Mouse (Mus musculus) lung, postnatal 36 days (tissue): ENCODE measurements around the gene Srp54a.
"Not testable (repeated sequence)": the region's sequence is repeated elsewhere in the genome, so short reads cannot be mapped to it uniquely, and the experiment has no call there.

ENCODE experiments used
- DNase-seq: peaks from one replicate; pipeline ENCODE4 v3.0.0; 2022; ENCODE audit warnings: mixed read lengths

Gene Srp54a

GRCm38 (mm10) chr12:55079726-55080600 is at the start of gene Srp54a, which contains the start of gene 2700097O09Rik:
Gene Srp54a, plus strand, starts transcription at chr12:55080262.
Gene 2700097O09Rik, minus strand, starts transcription at chr12:55080110.
- peak; percentile 96 for DNase-seq

DNA sequence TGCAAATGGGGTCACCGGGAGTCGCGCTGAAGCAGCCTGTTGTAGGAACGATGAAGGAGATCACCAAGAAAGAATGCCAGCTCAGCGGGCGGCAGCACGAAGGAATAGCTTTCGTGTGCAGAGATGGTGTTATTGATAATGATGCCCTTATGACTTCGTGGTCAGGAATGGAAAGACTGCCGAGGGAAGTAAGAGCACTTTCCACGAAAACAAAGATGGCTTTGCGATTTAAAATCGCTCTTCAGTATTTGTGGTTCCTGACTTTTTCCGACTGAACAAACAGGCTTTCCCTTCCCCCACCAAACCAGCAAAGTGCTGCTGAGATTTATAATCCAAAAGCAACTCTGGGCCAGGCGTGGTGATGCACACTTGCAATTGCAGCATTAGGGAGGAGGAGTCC is 39.1 kb upstream of the Srp54a start:
- DNase-seq = no peak

- DNase-seq = no peak
These were observed 30.2 kb upstream of the Srp54a start for GRCm38 (mm10) chr12:55049731-55050353.

GRCm38 (mm10) chr12:55051210-55052173 is 28.6 kb upstream of the Srp54a start:
- DNase-seq = no peak

GRCm38 (mm10) chr12:55053267-55053666 is 26.8 kb upstream of the Srp54a start:
- no peak for DNase-seq

DNA sequence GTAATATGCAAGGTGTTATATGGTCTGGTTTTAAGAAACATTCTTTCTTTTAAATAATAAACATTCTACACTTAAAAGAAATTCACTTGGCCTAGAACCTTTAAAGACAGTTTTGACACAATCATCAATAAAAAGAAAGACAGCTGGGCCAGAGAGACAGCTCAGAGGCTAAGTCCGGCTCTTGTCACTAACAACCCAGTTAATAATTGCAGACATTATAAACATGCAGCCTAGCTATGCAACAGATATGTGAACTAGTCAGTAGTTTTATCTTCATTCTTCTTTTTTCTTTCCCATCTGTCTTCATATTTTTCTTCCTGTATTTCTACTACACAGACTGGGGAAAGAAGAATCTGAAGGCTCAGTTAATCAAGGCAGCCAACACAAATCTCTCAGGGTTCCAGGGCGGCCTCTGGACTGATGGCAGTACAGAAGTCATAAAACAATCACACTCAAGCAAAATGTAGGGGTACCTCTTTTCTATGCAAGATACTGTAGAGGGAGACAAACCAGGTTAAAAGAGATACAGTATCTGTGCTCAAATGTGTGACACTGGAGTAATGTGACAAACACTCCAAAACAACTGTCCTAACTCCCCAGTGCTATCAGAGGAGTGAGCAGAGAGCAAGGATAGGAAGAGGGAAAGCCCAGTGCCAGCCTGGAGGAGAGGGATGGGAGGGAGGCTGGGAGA is 25.4 kb upstream of the Srp54a start:
- DNase-seq = no peak

- no peak for DNase-seq
These were observed 23.4 kb upstream of the Srp54a start for GRCm38 (mm10) chr12:55056703-55057102.

- DNase-seq = peak; percentile 54
These were observed 21.0 kb upstream of the Srp54a start for GRCm38 (mm10) chr12:55058865-55059615.

- no peak for DNase-seq
These were observed 20.2 kb upstream of the Srp54a start for GRCm38 (mm10) chr12:55059812-55060211.

GRCm38 (mm10) chr12:55060212-55060898 is 19.7 kb upstream of the Srp54a start:
- no peak for DNase-seq

DNA sequence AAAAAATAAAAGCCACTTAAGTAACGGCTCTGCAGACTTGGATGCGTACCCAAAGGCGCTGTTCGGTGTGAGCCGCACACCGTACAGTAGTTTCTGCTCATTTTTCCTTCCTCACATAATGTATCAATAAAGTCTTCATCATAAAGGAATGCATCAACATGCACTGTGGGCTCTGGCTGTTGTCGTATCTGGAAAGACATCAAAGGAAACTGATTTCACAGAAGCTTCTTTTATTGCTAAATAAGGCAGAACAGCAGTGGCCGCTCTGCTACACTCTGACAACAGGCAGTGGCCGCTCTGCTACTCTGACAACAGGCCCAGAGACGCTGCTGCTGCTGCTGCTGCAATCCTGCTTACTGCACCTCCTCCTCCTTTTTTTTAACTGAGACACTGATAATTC is 19.1 kb upstream of the Srp54a start:
- peak; percentile 64 for DNase-seq

GRCm38 (mm10) chr12:55062141-55062540 is 17.9 kb upstream of the Srp54a start:
- DNase-seq = no peak

GRCm38 (mm10) chr12:55072495-55072894 is 7.6 kb upstream of the Srp54a start:
- DNase-seq = no peak

DNA sequence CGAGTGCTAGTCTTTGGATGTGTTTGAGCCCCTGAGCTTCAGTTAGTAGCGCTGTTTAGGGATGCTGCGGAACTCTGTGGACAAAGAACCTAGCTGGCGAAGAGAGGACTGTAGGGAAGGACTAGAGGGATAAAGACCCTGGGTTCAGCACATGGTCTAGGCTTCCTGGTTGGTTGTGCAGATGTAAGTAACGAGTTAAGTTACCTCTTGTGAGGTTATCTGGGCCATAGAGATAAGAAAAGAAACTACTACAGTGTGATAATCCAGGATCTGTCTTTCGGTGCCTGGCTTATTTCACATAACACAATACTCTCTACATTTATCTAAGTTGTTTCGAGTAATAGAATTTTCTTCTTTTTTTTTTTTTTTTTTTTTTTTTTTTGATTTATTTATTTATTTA is 6.4 kb upstream of the Srp54a start:
- DNase-seq = no peak

DNA sequence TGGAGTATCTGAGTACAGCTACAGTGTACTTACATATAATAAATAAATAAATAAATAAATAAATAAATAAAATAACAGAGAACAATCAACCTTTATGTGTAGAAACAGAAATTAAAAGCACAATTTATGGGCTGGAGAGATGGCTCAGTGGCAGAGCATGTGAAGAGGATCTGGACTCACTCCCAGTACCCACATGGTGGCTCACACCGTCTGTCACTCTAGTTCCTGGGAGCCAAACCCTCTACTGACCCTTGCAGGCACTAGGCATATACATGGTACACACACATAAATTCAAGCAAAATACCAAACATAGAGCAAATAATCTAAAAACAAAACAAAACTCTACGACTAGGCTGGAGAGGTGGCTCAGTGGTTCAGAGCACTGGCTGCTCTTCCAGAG is 4.8 kb upstream of the Srp54a start:
- DNase-seq = no peak

GRCm38 (mm10) chr12:55078706-55079105 is 1.4 kb upstream of the Srp54a start:
- DNase-seq = not testable (repeated sequence)

DNA sequence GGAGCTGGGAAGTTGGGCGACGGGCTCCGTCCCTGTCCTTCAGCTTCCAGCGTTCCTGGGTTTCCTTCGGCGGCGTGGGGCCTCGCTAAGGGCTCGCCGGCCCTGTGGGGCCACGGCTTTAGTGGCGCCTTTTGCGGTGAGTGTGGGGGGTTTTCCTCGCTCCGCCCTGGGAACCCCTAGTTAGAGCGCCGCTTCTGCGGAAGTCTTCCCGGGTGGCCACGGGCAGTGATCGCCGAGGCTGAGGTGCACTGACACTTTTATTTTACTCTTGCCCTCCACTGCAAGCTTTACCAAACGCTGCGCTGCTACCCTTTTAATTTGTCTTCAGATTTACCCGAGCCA is 510 bp downstream of the Srp54a start:
- not testable (repeated sequence) for DNase-seq

GRCm38 (mm10) chr12:55092127-55092526 is 12.1 kb downstream of the Srp54a start:
- not testable (repeated sequence) for DNase-seq

GRCm38 (mm10) chr12:55112616-55113015 is 32.6 kb downstream of the Srp54a start:
- not testable (repeated sequence) for DNase-seq

- DNase-seq = not testable (repeated sequence)
These were observed 44.2 kb downstream of the Srp54a start, which contains the start of gene Fam177a for GRCm38 (mm10) chr12:55124242-55124641. Gene Fam177a, plus strand, starts transcription at chr12:55124469.

GRCm38 (mm10) chr12:55124731-55125130 is 44.7 kb downstream of the Srp54a start:
- DNase-seq = not testable (repeated sequence)
